Mouse (Mus musculus) retina, adult 2 months (tissue): ENCODE results near the gene Krt4.

Experiments
- DNase-seq: peaks from one replicate; pipeline ENCODE4 v3.0.0-alpha.2; 2012; ENCODE audit warnings: low read depth, low spot score

The Krt4 gene

GRCm38 (mm10) chr15:101892820-101893219 lies 31.7 kb downstream of the Krt4 start, which contains the start of gene Krt76:
Krt76 (minus strand) TSS chr15:101892920.
- no peak for DNase-seq

GRCm38 (mm10) chr15:101879776-101880175 lies 44.8 kb downstream of the Krt4 start:
- DNase-seq: no peak

- DNase-seq: no peak
Measured at GRCm38 (mm10) chr15:101878041-101878440, 46.5 kb downstream of the Krt4 start.

GRCm38 (mm10) chr15:101874383-101874782 lies 50.2 kb downstream of the Krt4 start:
- no peak for DNase-seq

- DNase-seq: no peak
Measured at GRCm38 (mm10) chr15:101873231-101873630, 51.3 kb downstream of the Krt4 start.

- no peak for DNase-seq
Measured at GRCm38 (mm10) chr15:101869431-101869830, 55.1 kb downstream of the Krt4 start, which contains the start of gene Krt77. Krt77 (minus strand) TSS chr15:101869705.
